Mouse (Mus musculus) erythroid progenitor cell, adult 5-6 weeks (primary cell): Measurements from ENCODE around the gene Prr36. TPM values are rescaled to one million over a fixed set of nuclear protein-coding genes. Genes with fewer than 3 reads are reported as not detected.

Source experiments
- ATAC-seq: replicated peaks from 2 replicates; pipeline ENCODE4 v1.8.0; 2016; ENCODE audit warnings: moderate number of reproducible peaks, mild to moderate bottlenecking, moderate TSS enrichment, inconsistent platforms; ENCODE audit not compliant: poor library complexity, low FRiP score, severe bottlenecking
- total RNA-seq, 2 experiments: library from RNA; stranded (forward) in 1 of 2; stranded (reverse) in 1 of 2; fragments of 150-400 nt in 1 of 2; fragments of 186-747, 209-891 nt in 1 of 2; gene quantifications; 2 replicates each; pipeline versions ENCODE4 v1.2.3 to v1.2.4; 2015 to 2017; ENCODE audit warnings: low replicate concordance in 2 of 2

Gene Prr36
- total RNA-seq, 2 experiments from 2014 or later, result not detected

GRCm38 (mm10) chr8:4206182-4207015 lies 10.9 kb downstream of the Prr36 start:
- ATAC-seq, result no peak

- no peak for ATAC-seq
These were observed 11.8 kb downstream of the Prr36 start for GRCm38 (mm10) chr8:4205246-4206123.

GRCm38 (mm10) chr8:4201321-4201720 lies 15.9 kb downstream of the Prr36 start:
- no peak for ATAC-seq

GRCm38 (mm10) chr8:4193588-4193894 lies 23.7 kb downstream of the Prr36 start:
- ATAC-seq, result no peak

- ATAC-seq, result peak; percentile 48; the same call in 1 of the 2 replicates
These were observed 24.3 kb downstream of the Prr36 start for GRCm38 (mm10) chr8:4192807-4193587.

GRCm38 (mm10) chr8:4192305-4192704 lies 25.0 kb downstream of the Prr36 start:
- ATAC-seq, result no peak

- peak; percentile 93 for ATAC-seq
These were observed 28.1 kb downstream of the Prr36 start for GRCm38 (mm10) chr8:4189031-4189722.

- ATAC-seq, result peak; percentile 41
These were observed 28.7 kb downstream of the Prr36 start for GRCm38 (mm10) chr8:4188605-4189004.

- ATAC-seq, result no peak
These were observed 31.1 kb downstream of the Prr36 start for GRCm38 (mm10) chr8:4186151-4186550.

GRCm38 (mm10) chr8:4183409-4183808 lies 33.9 kb downstream of the Prr36 start:
- no peak for ATAC-seq

- ATAC-seq, result no peak
These were observed 43.2 kb downstream of the Prr36 start for GRCm38 (mm10) chr8:4174018-4174417.

- no peak for ATAC-seq
These were observed 44.8 kb downstream of the Prr36 start for GRCm38 (mm10) chr8:4172486-4172885.

GRCm38 (mm10) chr8:4167918-4168317 lies 49.3 kb downstream of the Prr36 start:
- ATAC-seq, result no peak

- ATAC-seq, result no peak
These were observed 50.3 kb downstream of the Prr36 start for GRCm38 (mm10) chr8:4166881-4167525.

- ATAC-seq, result peak; percentile 92
These were observed 51.2 kb downstream of the Prr36 start, which contains the start of gene Evi5l for GRCm38 (mm10) chr8:4165852-4166751. Gene Evi5l, plus strand, starts transcription at chr8:4166567.

- no peak for ATAC-seq
These were observed 51.9 kb downstream of the Prr36 start for GRCm38 (mm10) chr8:4165176-4165851.

GRCm38 (mm10) chr8:4162786-4163185 lies 54.5 kb downstream of the Prr36 start:
- ATAC-seq, result no peak
